Mouse (Mus musculus) neural tube, embryonic 12.5 days (tissue): ENCODE results near the gene Palld. TPM values are rescaled to one million over a fixed set of nuclear protein-coding genes. Genes with fewer than 3 reads are reported as not detected.

ENCODE experiments used
- ATAC-seq: fragments of 200-750 bp; cut with Nextera tagmentation; 2 replicates; pipeline ENCODE4 v1.8.0; 2017; ENCODE audit warnings: low read depth, mild to moderate bottlenecking, moderate TSS enrichment, moderate library complexity; ENCODE audit not compliant: low FRiP score
- H3K27ac ChIP-seq: fragments of 300-500 bp; sonication (generic); 2 replicates; pipeline ENCODE4 v1.5.1; 2016
- H3K27me3 ChIP-seq: fragments of 300-500 bp; sonication (generic); replicated peaks from 2 replicates; pipeline ENCODE4 v1.6.1; 2016; ENCODE audit warnings: mild to moderate bottlenecking
- H3K36me3 ChIP-seq: fragments of 300-500 bp; sonication (generic); 2 replicates; pipeline ENCODE4 v1.6.1; 2016; ENCODE audit warnings: mild to moderate bottlenecking
- H3K4me1 ChIP-seq: fragments of 300-500 bp; sonication (generic); 2 replicates; pipeline ENCODE4 v1.6.1; 2016
- H3K4me2 ChIP-seq: fragments of 300-500 bp; sonication (generic); replicated peaks from 2 replicates; pipeline ENCODE4 v1.6.1; 2016; ENCODE audit warnings: mild to moderate bottlenecking
- H3K4me3 ChIP-seq: fragments of 300-500 bp; sonication (generic); 2 replicates; pipeline ENCODE4 v1.5.1; 2016
- H3K9ac ChIP-seq: fragments of 300-500 bp; sonication (generic); 2 replicates; pipeline ENCODE4 v1.6.1; 2016; ENCODE audit warnings: mild to moderate bottlenecking
- H3K9me3 ChIP-seq: fragments of 300-500 bp; sonication (generic); 2 replicates; pipeline ENCODE4 v1.6.1; 2016; ENCODE audit warnings: mild to moderate bottlenecking
- WGBS: fragments of 180-500 bp; shearing (Covaris S2); methylation state at CpG from one replicate; pipeline ENCODE4 v1.1.7; 2016; 5-methylcytosine and 5-hydroxymethylcytosine counted together
- polyA plus RNA-seq: library from polyadenylated mRNA; unstranded; fragments of >200 nt; fragmentation: Nextera tagmentation; extraction: Ambion mirVana; gene quantifications from 2 replicates; pipeline ENCODE4 v1.2.1, GENCODE M21; 2016

Gene Palld
- polyA plus RNA-seq, 1 experiment from 2014 or later: 46.7 TPM

- Histone ChIP-seq H3K9ac (no peak overlapping the region), H3K4me3 (no peak overlapping the region), H3K27ac (no peak overlapping the region), H3K4me1 (0 out of 2 replicates have a peak, but pooled peaks cover 3% of the 10 kb centered on the region), H3K4me2 (no peak overlapping the region), H3K9me3 (no peaks in the 10 kb centered on the region), H3K27me3 (no peaks in the 10 kb centered on the region), H3K36me3 (no peaks in the 10 kb centered on the region)
- no peak; the same call in 1 of the 2 replicates for ATAC-seq
- 13% methylated on average over 6 of the region's 6 CpGs for WGBS
Measured at GRCm38 (mm10) chr8:61607463-61607813, 295.1 kb downstream of the Palld start.

- WGBS: 10% methylated on average over 8 of the region's 8 CpGs
- H3K9ac ChIP-seq: no peak overlapping the region
- no peak overlapping the region for H3K27ac ChIP-seq
- no peaks in the 10 kb centered on the region for H3K36me3 ChIP-seq
- H3K4me2 ChIP-seq: peak overlapping the region; percentile 10; the same call in 1 of the 2 replicates
- no peak overlapping the region for H3K4me3 ChIP-seq
- H3K4me1 ChIP-seq: 0 out of 2 replicates have a peak, but pooled peaks cover 3% of the 10 kb centered on the region
- ATAC-seq: peak; percentile 68; the same call in 1 of the 2 replicates
- no peaks in the 10 kb centered on the region for H3K27me3 ChIP-seq
- no peaks in the 10 kb centered on the region for H3K9me3 ChIP-seq
Measured at GRCm38 (mm10) chr8:61606795-61607462, 295.6 kb downstream of the Palld start.

GRCm38 (mm10) chr8:61604871-61605270, 297.6 kb downstream of the Palld start:
- Histone ChIP-seq H3K36me3 (no peaks in the 10 kb centered on the region), H3K4me1 (peaks cover 7% of the 10 kb centered on the region; the same call in 1 of the 2 replicates), H3K27ac (no peak overlapping the region), H3K4me2 (no peak overlapping the region), H3K27me3 (no peaks in the 10 kb centered on the region), H3K4me3 (no peak overlapping the region), H3K9ac (no peak overlapping the region), H3K9me3 (no peaks in the 10 kb centered on the region)
- 85% methylated on average over 2 of the region's 2 CpGs for WGBS
- no peak for ATAC-seq

- H3K4me3 ChIP-seq: no peak overlapping the region
- H3K9ac ChIP-seq: no peak overlapping the region
- no peaks in the 10 kb centered on the region for H3K36me3 ChIP-seq
- WGBS: 48% methylated on average over 3 of the region's 3 CpGs
- no peak overlapping the region for H3K4me2 ChIP-seq
- no peak overlapping the region for H3K27ac ChIP-seq
- H3K9me3 ChIP-seq: no peaks in the 10 kb centered on the region
- peaks cover 20% of the 10 kb centered on the region for H3K4me1 ChIP-seq
- no peaks in the 10 kb centered on the region for H3K27me3 ChIP-seq
- ATAC-seq: no peak
Measured at GRCm38 (mm10) chr8:61596889-61597288, 305.6 kb downstream of the Palld start.

- peak; percentile 49 for ATAC-seq
- 2% methylated on average over 8 of the region's 8 CpGs for WGBS
- H3K36me3 ChIP-seq: no peaks in the 10 kb centered on the region
- no peaks in the 10 kb centered on the region for H3K27me3 ChIP-seq
- no peaks in the 10 kb centered on the region for H3K9me3 ChIP-seq
- peak overlapping the region; percentile 76 for H3K4me2 ChIP-seq
- H3K4me3 ChIP-seq: peak overlapping the region; percentile 51; the same call in 1 of the 2 replicates
- peaks cover 33% of the 10 kb centered on the region for H3K4me1 ChIP-seq
- H3K27ac ChIP-seq: no peak overlapping the region
- peak overlapping the region; percentile 68 for H3K9ac ChIP-seq
Measured at GRCm38 (mm10) chr8:61591446-61591845, 311.0 kb downstream of the Palld start.

GRCm38 (mm10) chr8:61590551-61591431, 311.7 kb downstream of the Palld start:
- H3K4me1 ChIP-seq: peaks cover 30% of the 10 kb centered on the region
- H3K36me3 ChIP-seq: no peaks in the 10 kb centered on the region
- ATAC-seq: peak; percentile 89
- peak overlapping the region; percentile 76 for H3K4me2 ChIP-seq
- H3K9me3 ChIP-seq: no peaks in the 10 kb centered on the region
- peak overlapping the region; percentile 51 for H3K4me3 ChIP-seq
- H3K9ac ChIP-seq: peak overlapping the region; percentile 68
- no peak overlapping the region for H3K27ac ChIP-seq
- under 1% methylated on average over 35 of the region's 35 CpGs for WGBS
- H3K27me3 ChIP-seq: no peaks in the 10 kb centered on the region

- no peaks in the 10 kb centered on the region for H3K36me3 ChIP-seq
- H3K4me1 ChIP-seq: peaks cover 30% of the 10 kb centered on the region
- ATAC-seq: peak; percentile 26; the same call in 1 of the 2 replicates
- no peaks in the 10 kb centered on the region for H3K27me3 ChIP-seq
- no peaks in the 10 kb centered on the region for H3K9me3 ChIP-seq
- WGBS: 1% methylated on average over 11 of the region's 11 CpGs
- peak overlapping the region; percentile 68 for H3K9ac ChIP-seq
- no peak overlapping the region for H3K27ac ChIP-seq
- H3K4me3 ChIP-seq: peak overlapping the region; percentile 51
- H3K4me2 ChIP-seq: peak overlapping the region; percentile 76
Measured at GRCm38 (mm10) chr8:61589972-61590391, 312.5 kb downstream of the Palld start.

- no peak for ATAC-seq
- Histone ChIP-seq H3K27ac (no peak overlapping the region), H3K4me2 (no peak overlapping the region), H3K9me3 (no peaks in the 10 kb centered on the region), H3K36me3 (no peaks in the 10 kb centered on the region; the same call in 1 of the 2 replicates), H3K4me3 (no peak overlapping the region), H3K9ac (no peak overlapping the region), H3K27me3 (no peaks in the 10 kb centered on the region), H3K4me1 (peaks cover 24% of the 10 kb centered on the region)
- WGBS: 90% methylated on average over 1 of the region's 1 CpGs
Measured at GRCm38 (mm10) chr8:61588336-61588735, 314.2 kb downstream of the Palld start.

GRCm38 (mm10) chr8:61587731-61588130, 314.8 kb downstream of the Palld start:
- no peak for ATAC-seq
- WGBS: 79% methylated on average over 3 of the region's 3 CpGs

GRCm38 (mm10) chr8:61586529-61586928, 316.0 kb downstream of the Palld start:
- no peak for ATAC-seq
- no peak overlapping the region for H3K9ac ChIP-seq
- H3K36me3 ChIP-seq: no peaks in the 10 kb centered on the region; the same call in 1 of the 2 replicates
- H3K4me2 ChIP-seq: no peak overlapping the region
- H3K4me3 ChIP-seq: no peak overlapping the region
- peaks cover 16% of the 10 kb centered on the region for H3K4me1 ChIP-seq
- no peaks in the 10 kb centered on the region for H3K9me3 ChIP-seq
- 88% methylated on average over 3 of the region's 3 CpGs for WGBS
- H3K27me3 ChIP-seq: no peaks in the 10 kb centered on the region
- no peak overlapping the region for H3K27ac ChIP-seq

More at GRCm38 (mm10) chr8:61587731-61588130, 314.8 kb downstream of the Palld start:
- H3K4me1 ChIP-seq: peaks cover 23% of the 10 kb centered on the region
- no peak overlapping the region for H3K27ac ChIP-seq
- no peaks in the 10 kb centered on the region; the same call in 1 of the 2 replicates for H3K36me3 ChIP-seq
- H3K27me3 ChIP-seq: no peaks in the 10 kb centered on the region
- H3K4me2 ChIP-seq: no peak overlapping the region
- H3K4me3 ChIP-seq: no peak overlapping the region
- no peak overlapping the region for H3K9ac ChIP-seq
- H3K9me3 ChIP-seq: no peaks in the 10 kb centered on the region

GRCm38 (mm10) chr8:61585746-61586145, 316.7 kb downstream of the Palld start:
- Histone ChIP-seq H3K4me2 (no peak overlapping the region), H3K27me3 (no peaks in the 10 kb centered on the region), H3K4me1 (peaks cover 8% of the 10 kb centered on the region; the same call in 1 of the 2 replicates), H3K27ac (no peak overlapping the region), H3K9me3 (no peaks in the 10 kb centered on the region), H3K9ac (no peak overlapping the region), H3K4me3 (no peak overlapping the region), H3K36me3 (no peaks in the 10 kb centered on the region; the same call in 1 of the 2 replicates)
- WGBS: 76% methylated on average over 3 of the region's 3 CpGs
- ATAC-seq: no peak
